Mouse (Mus musculus): Measurements from ENCODE around the gene Aes. TPM values are rescaled to one million over a fixed set of nuclear protein-coding genes. Genes with fewer than 3 reads are reported as not detected.
A peak's percentile ranks its signal among the peaks of the same experiment; 100 is the strongest.

Gene Aes
- polyA plus RNA-seq, 1 experiment, result 639 TPM

GRCm38 (mm10) chr10:81593223-81593622 is 33.9 kb downstream of the Aes start:
- TF ChIP-seq E2F4 (IDR thresholded peaks at IDR 0.05; ENCODE audit: insufficient read depth), result no peak
- no peak for TF ChIP-seq MYOG (IDR thresholded peaks at IDR 0.05; ENCODE audit: control insufficient read depth in 1 of 3, insufficient read depth in 1 of 3, insufficient read length in 2 of 3, low read depth in 2 of 3)
- TF ChIP-seq MYOD1 (IDR thresholded peaks at IDR 0.05; ENCODE audit: control insufficient read depth in 1 of 3, insufficient read length in 2 of 3, low read depth in 2 of 3), result no peak
- TF ChIP-seq TCF3 (IDR thresholded peaks at IDR 0.05; ENCODE audit: insufficient read length, low read depth), result no peak
- TF ChIP-seq TCF12 (IDR thresholded peaks at IDR 0.05; ENCODE audit: insufficient read depth, poor library complexity, severe bottlenecking), result no peak
- no peak for TF ChIP-seq CEBPB (IDR thresholded peaks at IDR 0.05; ENCODE audit: insufficient read depth, poor library complexity, severe bottlenecking)
- TF ChIP-seq POLR2A (IDR thresholded peaks at IDR 0.05; ENCODE audit: insufficient read length, low read depth), result no peak
- no peak for TF ChIP-seq USF1 (IDR thresholded peaks at IDR 0.05; ENCODE audit: low read depth)
- no peak for TF ChIP-seq POLR2AphosphoS2 (IDR thresholded peaks at IDR 0.05; ENCODE audit: insufficient read length, low read depth)
- no peak for TF ChIP-seq REST (IDR thresholded peaks at IDR 0.05; ENCODE audit: insufficient read depth, insufficient read length)
- TF ChIP-seq SRF (IDR thresholded peaks at IDR 0.05; ENCODE audit: control insufficient read depth, insufficient read length, low read depth), result no peak
- TF ChIP-seq MAX (IDR thresholded peaks at IDR 0.05; ENCODE audit: low read depth), result no peak
- H3K36me3 ChIP-seq (ENCODE audit: control insufficient read depth, insufficient read depth), result no peaks in the 10 kb centered on the region

GRCm38 (mm10) chr10:81593935-81594334 is 34.6 kb downstream of the Aes start:
- no peak overlapping the region for H3K4me3 ChIP-seq
- no peaks in the 10 kb centered on the region for H3K27me3 ChIP-seq (ENCODE audit: control insufficient read depth, insufficient read depth, insufficient read length)
- H3K4me2 ChIP-seq (ENCODE audit: low read depth), result no peak overlapping the region
- TF ChIP-seq MYOG (IDR thresholded peaks at IDR 0.05; ENCODE audit: control insufficient read depth in 1 of 3, insufficient read depth in 1 of 3, insufficient read length in 2 of 3, low read depth in 2 of 3) (no peak), MAX (IDR thresholded peaks at IDR 0.05; ENCODE audit: low read depth) (no peak), SRF (IDR thresholded peaks at IDR 0.05; ENCODE audit: control insufficient read depth, insufficient read length, low read depth) (no peak), CEBPB (IDR thresholded peaks at IDR 0.05; ENCODE audit: insufficient read depth, poor library complexity, severe bottlenecking) (no peak), REST (IDR thresholded peaks at IDR 0.05; ENCODE audit: insufficient read depth, insufficient read length) (no peak), USF1 (IDR thresholded peaks at IDR 0.05; ENCODE audit: low read depth) (no peak), POLR2AphosphoS2 (IDR thresholded peaks at IDR 0.05; ENCODE audit: insufficient read length, low read depth) (no peak), MYOD1 (IDR thresholded peaks at IDR 0.05; ENCODE audit: control insufficient read depth in 1 of 3, insufficient read length in 2 of 3, low read depth in 2 of 3) (no peak), TCF3 (IDR thresholded peaks at IDR 0.05; ENCODE audit: insufficient read length, low read depth) (no peak), POLR2A (IDR thresholded peaks at IDR 0.05; ENCODE audit: insufficient read length, low read depth) (no peak), TCF12 (IDR thresholded peaks at IDR 0.05; ENCODE audit: insufficient read depth, poor library complexity, severe bottlenecking) (no peak), E2F4 (IDR thresholded peaks at IDR 0.05; ENCODE audit: insufficient read depth) (no peak)
- no peak overlapping the region for H3ac ChIP-seq (ENCODE audit: control insufficient read depth, insufficient read length)
- H3K79me2 ChIP-seq (ENCODE audit: control insufficient read depth, insufficient read depth), result no peaks in the 10 kb centered on the region
- no peaks in the 10 kb centered on the region for H3K36me3 ChIP-seq (ENCODE audit: control insufficient read depth, insufficient read depth)

More at GRCm38 (mm10) chr10:81593223-81593622, 33.9 kb downstream of the Aes start:
- no peak overlapping the region for H3K4me3 ChIP-seq
- H3K4me2 ChIP-seq (ENCODE audit: low read depth), result no peak overlapping the region
- no peaks in the 10 kb centered on the region for H3K79me2 ChIP-seq (ENCODE audit: control insufficient read depth, insufficient read depth)
- H3K27me3 ChIP-seq (ENCODE audit: control insufficient read depth, insufficient read depth, insufficient read length), result no peaks in the 10 kb centered on the region
- H3ac ChIP-seq (ENCODE audit: control insufficient read depth, insufficient read length), result no peak overlapping the region

DNA sequence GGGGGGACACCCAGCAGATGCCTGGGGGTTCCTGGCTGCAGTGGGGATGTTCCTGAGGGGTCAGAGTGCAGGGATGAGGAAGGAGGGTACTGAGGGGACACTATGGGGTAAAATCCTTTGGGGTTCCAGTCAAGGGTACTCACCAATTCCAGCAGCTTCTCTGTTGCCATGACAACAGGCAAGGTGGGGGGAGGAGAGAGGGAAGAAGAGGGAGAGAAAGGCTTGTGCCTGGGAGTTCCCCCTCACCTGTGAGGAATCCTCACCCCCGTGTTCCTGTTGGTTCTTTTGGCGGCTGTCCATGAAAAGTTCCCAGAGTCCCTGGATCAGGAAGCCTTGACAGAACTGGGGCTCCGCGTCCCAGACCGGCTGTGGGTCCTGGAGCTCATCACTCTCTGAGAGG is 36.3 kb downstream of the Aes start:
- no peak for TF ChIP-seq E2F4 (IDR thresholded peaks at IDR 0.05; ENCODE audit: insufficient read depth)
- no peak for TF ChIP-seq SRF (IDR thresholded peaks at IDR 0.05; ENCODE audit: control insufficient read depth, insufficient read length, low read depth)
- TF ChIP-seq POLR2AphosphoS2 (IDR thresholded peaks at IDR 0.05; ENCODE audit: insufficient read length, low read depth), result no peak
- TF ChIP-seq TCF3 (IDR thresholded peaks at IDR 0.05; ENCODE audit: insufficient read length, low read depth), result no peak
- no peak for TF ChIP-seq MYOG (IDR thresholded peaks at IDR 0.05; ENCODE audit: control insufficient read depth in 1 of 3, insufficient read depth in 1 of 3, insufficient read length in 2 of 3, low read depth in 2 of 3)
- no peak for TF ChIP-seq TCF12 (IDR thresholded peaks at IDR 0.05; ENCODE audit: insufficient read depth, poor library complexity, severe bottlenecking)
- no peak for TF ChIP-seq CEBPB (IDR thresholded peaks at IDR 0.05; ENCODE audit: insufficient read depth, poor library complexity, severe bottlenecking)
- no peak for TF ChIP-seq MYOD1 (IDR thresholded peaks at IDR 0.05; ENCODE audit: control insufficient read depth in 1 of 3, insufficient read length in 2 of 3, low read depth in 2 of 3)
- TF ChIP-seq POLR2A (IDR thresholded peaks at IDR 0.05; ENCODE audit: insufficient read length, low read depth), result no peak
- no peak for TF ChIP-seq REST (IDR thresholded peaks at IDR 0.05; ENCODE audit: insufficient read depth, insufficient read length)
- TF ChIP-seq USF1 (IDR thresholded peaks at IDR 0.05; ENCODE audit: low read depth), result no peak
- no peak for TF ChIP-seq MAX (IDR thresholded peaks at IDR 0.05; ENCODE audit: low read depth)
- Histone ChIP-seq H3ac (ENCODE audit: control insufficient read depth, insufficient read length) (no peak overlapping the region), H3K27me3 (ENCODE audit: control insufficient read depth, insufficient read depth, insufficient read length) (no peaks in the 10 kb centered on the region), H3K79me2 (ENCODE audit: control insufficient read depth, insufficient read depth) (no peaks in the 10 kb centered on the region), H3K36me3 (ENCODE audit: control insufficient read depth, insufficient read depth) (no peaks in the 10 kb centered on the region), H3K4me2 (ENCODE audit: low read depth) (peak overlapping the region; percentile 80), H3K4me3 (no peak overlapping the region)

DNA sequence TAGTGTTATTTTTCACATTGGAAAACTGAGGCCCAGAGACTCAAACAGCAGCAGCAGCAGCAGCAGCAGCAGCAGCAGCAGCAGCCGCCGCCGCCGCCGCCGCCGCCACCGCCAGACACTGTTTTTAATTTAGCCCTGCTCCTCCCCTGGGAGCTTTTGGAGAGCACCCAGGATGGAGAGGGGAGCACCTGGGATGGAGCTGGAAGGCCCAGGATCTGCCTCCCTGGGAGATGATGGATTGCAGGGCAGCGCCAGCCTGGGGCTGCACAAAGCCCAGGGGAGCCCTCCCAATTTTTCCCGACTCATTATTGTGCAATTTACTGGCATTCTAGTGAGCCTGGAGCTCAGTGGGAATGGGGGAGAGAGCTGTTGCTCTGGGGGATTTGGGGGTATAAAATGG is 37.3 kb downstream of the Aes start:
- H3K79me2 ChIP-seq (ENCODE audit: control insufficient read depth, insufficient read depth), result no peaks in the 10 kb centered on the region
- H3K36me3 ChIP-seq (ENCODE audit: control insufficient read depth, insufficient read depth), result no peaks in the 10 kb centered on the region
- no peaks in the 10 kb centered on the region for H3K27me3 ChIP-seq (ENCODE audit: control insufficient read depth, insufficient read depth, insufficient read length)
- H3K4me3 ChIP-seq, result peak overlapping the region; percentile 14
- H3K4me2 ChIP-seq (ENCODE audit: low read depth), result peak overlapping the region; percentile 80
- peak; percentile 90 for TF ChIP-seq CEBPB (IDR thresholded peaks at IDR 0.05; ENCODE audit: insufficient read depth, poor library complexity, severe bottlenecking)
- TF ChIP-seq MAX (IDR thresholded peaks at IDR 0.05; ENCODE audit: low read depth), result no peak
- no peak for TF ChIP-seq MYOD1 (IDR thresholded peaks at IDR 0.05; ENCODE audit: control insufficient read depth in 1 of 3, insufficient read length in 2 of 3, low read depth in 2 of 3)
- no peak for TF ChIP-seq TCF3 (IDR thresholded peaks at IDR 0.05; ENCODE audit: insufficient read length, low read depth)
- no peak for TF ChIP-seq USF1 (IDR thresholded peaks at IDR 0.05; ENCODE audit: low read depth)
- TF ChIP-seq E2F4 (IDR thresholded peaks at IDR 0.05; ENCODE audit: insufficient read depth), result no peak
- TF ChIP-seq TCF12 (IDR thresholded peaks at IDR 0.05; ENCODE audit: insufficient read depth, poor library complexity, severe bottlenecking), result no peak
- H3ac ChIP-seq (ENCODE audit: control insufficient read depth, insufficient read length), result no peak overlapping the region
